Mouse (Mus musculus): Measurements from ENCODE around the gene Psma2.

GRCm38 (mm10) chr13:14670342-14670741 is 57.3 kb downstream of the Psma2 start:
- TF ChIP-seq CTCF (conservative IDR thresholded peaks at IDR 0.05; ENCODE audit: insufficient read depth, insufficient read length, low read depth, low read length), result no peak
- TF ChIP-seq POLR2A (IDR thresholded peaks at IDR 0.05; ENCODE audit: low read depth, low read length), result no peak
